Mouse (Mus musculus) kidney, adult 2 months (tissue): ENCODE data around the gene Zcchc7.

Source experiments
- CTCF ChIP-seq: fragments of 200-500 bp; conservative IDR thresholded peaks from 2 replicates; pipeline ENCODE4 v1.5.1; 2011; ENCODE audit warnings: low read depth, mild to moderate bottlenecking, control low read depth, low read length, moderate library complexity, mixed read lengths; ENCODE audit not compliant: insufficient read depth, insufficient read length
- POLR2A ChIP-seq: fragments of 200-500 bp; IDR thresholded peaks from one replicate; pipeline ENCODE4 v1.6.1; 2011; ENCODE audit warnings: low read depth, low read length, control low read depth

DNA sequence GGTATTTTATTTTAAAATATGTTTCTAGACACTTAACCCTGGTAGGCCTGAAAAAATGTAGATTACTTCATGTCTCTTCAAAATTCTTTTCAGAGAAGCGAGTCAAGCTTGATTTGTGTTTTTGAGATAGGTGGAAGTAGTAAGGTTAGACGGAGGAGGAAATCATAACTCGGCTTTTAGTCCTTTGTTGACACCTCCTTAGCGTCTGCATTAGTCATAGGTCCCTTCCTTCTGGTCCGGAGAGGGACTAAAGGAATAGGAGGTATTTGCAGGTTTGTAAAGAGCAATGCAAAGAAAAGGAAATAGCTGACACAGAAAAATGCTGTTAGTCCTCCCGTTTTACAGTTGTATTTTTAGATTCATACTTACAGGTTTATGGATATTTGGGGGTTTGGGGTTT, 135.7 kb downstream of the Zcchc7 start:
- TF ChIP-seq POLR2A: no peak
- TF ChIP-seq CTCF: no peak
